Mouse (Mus musculus): ENCODE results near the gene Wnt11. TPM values are rescaled to one million over a fixed set of nuclear protein-coding genes. Genes with fewer than 3 reads are reported as not detected.

Gene Wnt11
- polyA plus RNA-seq, 2 experiments = 39.1 to 115 TPM

GRCm38 (mm10) chr7:98842997-98843396 lies 8.1 kb downstream of the Wnt11 start:
- no peaks in the 10 kb centered on the region for H3K9me3 ChIP-seq (ENCODE audit: control insufficient read depth, low read length)
- ATAC-seq (ENCODE audit: low FRiP score, low read depth) (no peak), DNase-seq (ENCODE audit: low spot score) (no peak)
- H3K9ac ChIP-seq (ENCODE audit: low read depth, low read length, severe bottlenecking) = no peak overlapping the region
- no peak overlapping the region for H3K4me3 ChIP-seq (replicated peaks; ENCODE audit: low read length)
- H3K36me3 ChIP-seq (ENCODE audit: control insufficient read depth, insufficient read depth, low read length) = peaks cover 21% of the 10 kb centered on the region
- peaks cover 17% of the 10 kb centered on the region for H3K27me3 ChIP-seq (ENCODE audit: control insufficient read depth, insufficient read depth, low read length)
- H3K4me2 ChIP-seq (replicated peaks; ENCODE audit: low read depth, low read length, severe bottlenecking) = no peak overlapping the region
- TF ChIP-seq POLR2A (IDR thresholded peaks at IDR 0.05; ENCODE audit: borderline replicate concordance, extremely low read depth, insufficient read depth, insufficient read length) = no peak
- WGBS = 88% methylated on average over 3 of the region's 3 CpGs
- peaks cover 48% of the 10 kb centered on the region for H3K4me1 ChIP-seq (ENCODE audit: control insufficient read depth, insufficient read depth, low read length)
- H3K27ac ChIP-seq (replicated peaks; ENCODE audit: low read depth, low read length) = no peak overlapping the region

DNA sequence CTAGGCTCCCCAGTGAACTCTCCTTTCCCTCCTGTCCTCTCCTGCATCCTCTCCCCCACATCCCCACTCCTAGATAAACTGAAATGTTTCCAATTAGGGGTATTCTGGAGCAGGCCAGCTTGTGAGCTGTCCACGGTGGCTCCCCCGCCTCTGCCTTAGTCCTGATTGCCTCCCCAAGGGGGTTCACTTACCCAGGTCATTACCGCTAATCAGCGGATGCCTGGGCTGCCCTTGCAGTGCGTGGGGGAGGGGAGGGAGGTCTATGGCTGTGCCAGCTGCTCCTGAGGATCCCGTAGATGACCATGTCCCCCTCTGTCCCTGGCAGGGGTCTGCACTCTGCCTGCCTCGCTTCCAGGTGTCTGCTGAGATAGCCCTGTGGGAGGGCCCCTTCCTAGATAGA lies 8.7 kb downstream of the Wnt11 start:
- Histone ChIP-seq H3K27me3 (ENCODE audit: control insufficient read depth, insufficient read depth, low read length) (peaks cover 17% of the 10 kb centered on the region), H3K4me1 (ENCODE audit: control insufficient read depth, insufficient read depth, low read length) (peaks cover 48% of the 10 kb centered on the region), H3K9me3 (ENCODE audit: control insufficient read depth, low read length) (no peaks in the 10 kb centered on the region), H3K4me3 (replicated peaks; ENCODE audit: low read length) (no peak overlapping the region), H3K27ac (replicated peaks; ENCODE audit: low read depth, low read length) (no peak overlapping the region), H3K4me2 (replicated peaks; ENCODE audit: low read depth, low read length, severe bottlenecking) (0 out of 2 replicates have a peak overlapping the region, but pooled peaks have one; percentile 5), H3K9ac (ENCODE audit: low read depth, low read length, severe bottlenecking) (no peak overlapping the region), H3K36me3 (ENCODE audit: control insufficient read depth, insufficient read depth, low read length) (peaks cover 27% of the 10 kb centered on the region)
- no peak for TF ChIP-seq POLR2A (IDR thresholded peaks at IDR 0.05; ENCODE audit: borderline replicate concordance, extremely low read depth, insufficient read depth, insufficient read length)
- no peak for DNase-seq (ENCODE audit: low spot score)
- WGBS = 14% methylated on average over 7 of the region's 7 CpGs
- no peak for ATAC-seq (ENCODE audit: low FRiP score, low read depth)

GRCm38 (mm10) chr7:98848899-98849640 lies 14.2 kb downstream of the Wnt11 start:
- no peak for DNase-seq (ENCODE audit: low spot score)
- H3K36me3 ChIP-seq (ENCODE audit: control insufficient read depth, insufficient read depth, low read length) = peaks cover 59% of the 10 kb centered on the region
- H3K27ac ChIP-seq (replicated peaks; ENCODE audit: low read depth, low read length) = no peak overlapping the region
- no peak overlapping the region for H3K4me2 ChIP-seq (replicated peaks; ENCODE audit: low read depth, low read length, severe bottlenecking)
- H3K9me3 ChIP-seq (ENCODE audit: control insufficient read depth, low read length) = no peaks in the 10 kb centered on the region
- no peak for TF ChIP-seq POLR2A (IDR thresholded peaks at IDR 0.05; ENCODE audit: borderline replicate concordance, extremely low read depth, insufficient read depth, insufficient read length)
- no peak for ATAC-seq (ENCODE audit: low FRiP score, low read depth)
- no peaks in the 10 kb centered on the region for H3K27me3 ChIP-seq (ENCODE audit: control insufficient read depth, insufficient read depth, low read length)
- WGBS = 83% methylated on average over 8 of the region's 8 CpGs
- no peak overlapping the region for H3K4me3 ChIP-seq (replicated peaks; ENCODE audit: low read length)
- H3K4me1 ChIP-seq (ENCODE audit: control insufficient read depth, insufficient read depth, low read length) = peaks cover 25% of the 10 kb centered on the region
- H3K9ac ChIP-seq (ENCODE audit: low read depth, low read length, severe bottlenecking) = no peak overlapping the region

DNA sequence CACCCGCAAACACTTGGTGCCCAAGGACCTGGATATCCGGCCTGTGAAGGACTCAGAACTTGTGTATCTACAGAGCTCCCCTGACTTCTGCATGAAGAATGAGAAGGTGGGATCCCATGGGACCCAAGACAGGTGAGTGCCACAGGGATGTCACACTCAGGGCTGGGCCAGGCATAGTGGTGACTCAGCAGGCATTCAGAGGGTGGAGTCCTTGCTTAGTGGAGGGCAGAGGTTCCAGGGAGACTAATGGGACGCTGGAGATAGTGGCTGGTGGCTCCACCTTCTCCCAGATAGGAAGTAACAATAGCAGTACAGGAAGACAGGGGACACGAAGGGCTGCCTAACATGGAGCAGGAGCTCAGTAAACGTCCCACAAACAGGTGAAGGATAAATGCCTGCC lies 15.5 kb downstream of the Wnt11 start:
- DNase-seq (ENCODE audit: low spot score) (no peak), ATAC-seq (ENCODE audit: low FRiP score, low read depth) (no peak)
- Histone ChIP-seq H3K9ac (ENCODE audit: low read depth, low read length, severe bottlenecking) (no peak overlapping the region), H3K9me3 (ENCODE audit: control insufficient read depth, low read length) (no peaks in the 10 kb centered on the region), H3K4me3 (replicated peaks; ENCODE audit: low read length) (no peak overlapping the region), H3K4me1 (ENCODE audit: control insufficient read depth, insufficient read depth, low read length) (peaks cover 24% of the 10 kb centered on the region), H3K27ac (replicated peaks; ENCODE audit: low read depth, low read length) (no peak overlapping the region), H3K4me2 (replicated peaks; ENCODE audit: low read depth, low read length, severe bottlenecking) (no peak overlapping the region), H3K36me3 (ENCODE audit: control insufficient read depth, insufficient read depth, low read length) (peaks cover 65% of the 10 kb centered on the region), H3K27me3 (ENCODE audit: control insufficient read depth, insufficient read depth, low read length) (no peaks in the 10 kb centered on the region)
- TF ChIP-seq POLR2A (IDR thresholded peaks at IDR 0.05; ENCODE audit: borderline replicate concordance, extremely low read depth, insufficient read depth, insufficient read length) = no peak
- WGBS = 88% methylated on average over 5 of the region's 5 CpGs

- no peak overlapping the region for H3K4me3 ChIP-seq (replicated peaks; ENCODE audit: low read length)
- H3K36me3 ChIP-seq (ENCODE audit: control insufficient read depth, insufficient read depth, low read length) = peaks cover 58% of the 10 kb centered on the region
- H3K4me2 ChIP-seq (replicated peaks; ENCODE audit: low read depth, low read length, severe bottlenecking) = peak overlapping the region; percentile 28; the same call in 1 of the 2 replicates
- 0 out of 2 replicates have a peak overlapping the region, but pooled peaks have one; percentile 52 for H3K27ac ChIP-seq (replicated peaks; ENCODE audit: low read depth, low read length)
- TF ChIP-seq POLR2A (IDR thresholded peaks at IDR 0.05; ENCODE audit: borderline replicate concordance, extremely low read depth, insufficient read depth, insufficient read length) = no peak
- peak; percentile 86 for DNase-seq (ENCODE audit: low spot score)
- peaks cover 16% of the 10 kb centered on the region for H3K4me1 ChIP-seq (ENCODE audit: control insufficient read depth, insufficient read depth, low read length)
- peak; percentile 81 for ATAC-seq (ENCODE audit: low FRiP score, low read depth)
- H3K9ac ChIP-seq (ENCODE audit: low read depth, low read length, severe bottlenecking) = no peak overlapping the region
- H3K9me3 ChIP-seq (ENCODE audit: control insufficient read depth, low read length) = no peaks in the 10 kb centered on the region
- H3K27me3 ChIP-seq (ENCODE audit: control insufficient read depth, insufficient read depth, low read length) = no peaks in the 10 kb centered on the region
- WGBS = 24% methylated on average over 9 of the region's 9 CpGs
Observed at GRCm38 (mm10) chr7:98851220-98851619, 16.3 kb downstream of the Wnt11 start.

Data from limb, embryonic 14.5 days (tissue).